In the genomic region with DNA sequence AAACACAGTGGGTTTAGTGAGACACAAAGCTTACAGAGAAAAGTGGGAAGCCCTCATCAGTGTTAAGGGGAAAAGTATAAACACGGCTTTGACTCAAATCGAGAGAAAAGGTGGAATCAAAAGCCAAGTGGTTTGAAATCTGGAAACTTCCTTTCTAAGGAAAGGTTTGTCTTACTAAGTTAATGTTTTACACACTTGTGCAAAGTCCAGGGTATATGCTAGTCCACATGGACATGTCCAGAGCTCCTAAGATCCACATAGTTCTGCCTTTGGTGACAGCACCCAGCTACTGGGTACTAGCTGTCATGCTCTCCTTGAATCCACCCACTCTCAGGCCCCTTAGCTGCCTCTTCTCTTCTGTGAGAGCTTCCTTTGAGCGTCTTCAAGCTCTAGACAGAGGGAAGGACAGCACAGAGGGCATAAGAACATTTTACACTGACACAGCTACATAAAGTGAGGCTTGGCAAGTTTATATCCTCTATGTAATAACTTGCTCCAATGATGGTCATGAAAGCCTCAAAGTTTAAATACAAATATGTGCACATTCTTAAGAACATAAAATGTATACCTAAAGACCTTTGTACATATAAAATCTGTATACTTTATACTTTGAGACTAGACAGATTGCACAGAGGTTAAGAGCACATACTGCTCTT, we compare ENCODE assay signal across 15 mouse cellular contexts. TPM values are rescaled to one million over a fixed set of nuclear protein-coding genes. Genes with fewer than 3 reads are reported as not detected.
A peak's percentile ranks its signal among the peaks of the same experiment; 100 is the strongest.
DNase-seq lines count a peak whose midpoint lies in the region; ATAC-seq lines count a peak whose summit lies in the region.
"Had no signal": no experiment of that assay in that cellular context is flagged by ENCODE, and none has a peak within 500 bp of the region (broad histone marks: within the 10 kb centered on the region; RNA-seq: fewer than 3 reads in every experiment).

No protein-coding gene starts in this region.

- no peaks in the 10 kb centered on the region for H3K27me3 ChIP-seq in heart, embryonic 13.5 days (replicated peaks)
- H3K27me3 ChIP-seq in liver, embryonic 16.5 days (ENCODE audit: control insufficient read depth, insufficient read depth, low read depth, low read length): no peaks in the 10 kb centered on the region
- H3K27me3 ChIP-seq in liver, embryonic 11.5 days (replicated peaks; ENCODE audit: control insufficient read depth, insufficient read depth, low read length): no peaks in the 10 kb centered on the region
- no peaks in the 10 kb centered on the region for H3K27me3 ChIP-seq in hindbrain, embryonic 12.5 days
- H3K27me3 ChIP-seq: forebrain, embryonic 13.5 days; liver, embryonic 13.5 days; stomach, embryonic 15.5 days had no signal

- no peaks in the 10 kb centered on the region for H3K36me3 ChIP-seq in heart, embryonic 13.5 days
- H3K36me3 ChIP-seq in liver, embryonic 16.5 days (ENCODE audit: control insufficient read depth, insufficient read depth): no peaks in the 10 kb centered on the region
- no peaks in the 10 kb centered on the region for H3K36me3 ChIP-seq in liver, embryonic 11.5 days (ENCODE audit: control insufficient read depth, insufficient read depth, low read length)
- H3K36me3 ChIP-seq in hindbrain, embryonic 12.5 days: no peaks in the 10 kb centered on the region
- H3K36me3 ChIP-seq: embryonic facial prominence, embryonic 10.5 days; liver, embryonic 13.5 days; stomach, embryonic 15.5 days had no signal

- peaks cover 45% of the 10 kb centered on the region for H3K4me1 ChIP-seq in heart, embryonic 13.5 days
- no peaks in the 10 kb centered on the region for H3K4me1 ChIP-seq in liver, embryonic 16.5 days (ENCODE audit: control insufficient read depth, low read depth, low read length)
- no peaks in the 10 kb centered on the region for H3K4me1 ChIP-seq in liver, embryonic 11.5 days (replicated peaks; ENCODE audit: control insufficient read depth, insufficient read depth, low read length)
- H3K4me1 ChIP-seq in hindbrain, embryonic 12.5 days: no peaks in the 10 kb centered on the region
- H3K4me1 ChIP-seq: embryonic facial prominence, embryonic 10.5 days; forebrain, embryonic 13.5 days; liver, embryonic 13.5 days; stomach, embryonic 15.5 days had no signal

- no peak for ATAC-seq in heart, embryonic 13.5 days (ENCODE audit: extremely low read depth, insufficient number of reproducible peaks, low FRiP score, low TSS enrichment)
- 0 out of 2 replicates have a peak, but pooled peaks have one; percentile 47 for ATAC-seq in liver, embryonic 16.5 days (ENCODE audit: low read depth)
- no peak for ATAC-seq in liver, embryonic 11.5 days (replicated peaks; ENCODE audit: low FRiP score)
- ATAC-seq in hindbrain, embryonic 12.5 days (ENCODE audit: low FRiP score): no peak
- ATAC-seq: forebrain, embryonic 13.5 days; midbrain, embryonic 16.5 days had no signal

- no peak overlapping the region for H3K9ac ChIP-seq in heart, embryonic 13.5 days
- no peak overlapping the region for H3K9ac ChIP-seq in liver, embryonic 16.5 days (ENCODE audit: low read depth, low read length)
- H3K9ac ChIP-seq in liver, embryonic 11.5 days (ENCODE audit: low read depth, low read length): no peak overlapping the region
- no peak overlapping the region for H3K9ac ChIP-seq in hindbrain, embryonic 12.5 days
- H3K9ac ChIP-seq: forebrain, embryonic 13.5 days; liver, embryonic 13.5 days; stomach, embryonic 15.5 days had no signal

- H3K4me2 ChIP-seq in heart, embryonic 13.5 days: no peak overlapping the region
- no peak overlapping the region for H3K4me2 ChIP-seq in liver, embryonic 16.5 days (ENCODE audit: low read depth, low read length)
- H3K4me2 ChIP-seq in liver, embryonic 11.5 days: no peak overlapping the region
- H3K4me2 ChIP-seq in hindbrain, embryonic 12.5 days (replicated peaks): no peak overlapping the region
- H3K4me2 ChIP-seq: forebrain, embryonic 13.5 days; liver, embryonic 13.5 days; stomach, embryonic 15.5 days had no signal

- intact Hi-C loops in heart, postnatal 14 days (cut with DNase I): loop anchor here (10.0 kb wide), 1 partner anchor 50 kb away; a partner anchor contains a TSS
- intact Hi-C loops in left cerebral cortex, postnatal 36 days (cut with DNase I): no loop called here

- 69% methylated on average over 3 of the region's 3 CpGs for WGBS in heart, embryonic 13.5 days
- 44% methylated on average over 3 of the region's 3 CpGs for WGBS in liver, embryonic 16.5 days (ENCODE audit: insufficient replicate concordance)
- 71% methylated on average over 3 of the region's 3 CpGs for WGBS in liver, embryonic 11.5 days
- 10% methylated on average over 3 of the region's 3 CpGs for WGBS in large intestine, adult 2 months
- 81% methylated on average over 3 of the region's 3 CpGs for WGBS in hindbrain, embryonic 12.5 days

- peak overlapping the region; percentile 54; the same call in 1 of the 2 replicates for H3K27ac ChIP-seq in heart, embryonic 13.5 days (replicated peaks)
- H3K27ac ChIP-seq in liver, embryonic 16.5 days (ENCODE audit: low read length): no peak overlapping the region
- H3K27ac ChIP-seq in liver, embryonic 11.5 days (ENCODE audit: low read depth, low read length): no peak overlapping the region
- H3K27ac ChIP-seq in hindbrain, embryonic 12.5 days: no peak overlapping the region
- H3K27ac ChIP-seq: embryonic facial prominence, embryonic 10.5 days; forebrain, embryonic 13.5 days; liver, embryonic 13.5 days; stomach, embryonic 15.5 days had no signal

- no peaks in the 10 kb centered on the region for H3K9me3 ChIP-seq in heart, embryonic 13.5 days
- H3K9me3 ChIP-seq in liver, embryonic 16.5 days (replicated peaks; ENCODE audit: control insufficient read depth, low read length): no peaks in the 10 kb centered on the region
- H3K9me3 ChIP-seq in liver, embryonic 11.5 days (ENCODE audit: control insufficient read depth, low read length): no peaks in the 10 kb centered on the region
- H3K9me3 ChIP-seq in hindbrain, embryonic 12.5 days (replicated peaks): no peaks in the 10 kb centered on the region
- H3K9me3 ChIP-seq: embryonic facial prominence, embryonic 10.5 days; forebrain, embryonic 13.5 days; liver, embryonic 13.5 days; stomach, embryonic 15.5 days had no signal

- DNase-seq in heart, postnatal 14 days: no peak
- no peak for DNase-seq in liver, embryonic 11.5 days (ENCODE audit: low spot score)
- peak; percentile 58 for DNase-seq in large intestine, adult 2 months (ENCODE audit: low read depth, low spot score)
- DNase-seq in left cerebral cortex, adult 8-10 months (ENCODE audit: low spot score in 2 of 2): no peak
- no peak for DNase-seq in left cerebral cortex, postnatal 36 days (ENCODE audit: low spot score in 2 of 2)
- DNase-seq: liver, embryonic 13.5 days; right cerebral cortex, adult 18-20 months; spleen, adult 18-20 months had no signal

- no peak overlapping the region for H3K4me3 ChIP-seq in heart, embryonic 13.5 days
- H3K4me3 ChIP-seq in liver, embryonic 16.5 days (ENCODE audit: low read depth, low read length): no peak overlapping the region
- no peak overlapping the region for H3K4me3 ChIP-seq in liver, embryonic 11.5 days (ENCODE audit: low read depth, low read length)
- no peak overlapping the region for H3K4me3 ChIP-seq in hindbrain, embryonic 12.5 days
- H3K4me3 ChIP-seq: embryonic facial prominence, embryonic 10.5 days; forebrain, embryonic 13.5 days; liver, embryonic 13.5 days; stomach, embryonic 15.5 days had no signal

RNA-seq across cellular contexts. Expression of a gene that starts 52.2 kb away (rescaled TPM):
- 4.0 and 4.4 TPM in 2 replicates for polyA plus RNA-seq in heart, embryonic 13.5 days (2015; fragmentation: Nextera tagmentation; extraction: Ambion mirVana)
- 10 to 100 TPM; 15.1 to 15.5 TPM for total RNA-seq in heart, postnatal 14 days (2021)
- 11.6 and 12.0 TPM in 2 replicates for polyA plus RNA-seq in liver, embryonic 16.5 days (2015; fragmentation: Nextera tagmentation; extraction: Ambion mirVana)
- 6.3 and 7.3 TPM in 2 replicates for polyA plus RNA-seq in liver, embryonic 11.5 days (2014; fragmentation: Nextera tagmentation; extraction: Ambion mirVana)
- 5.4 and 19.0 TPM in 2 replicates for polyA plus RNA-seq in large intestine, adult 2 months (2012; rRNA removed)
- 1.5 and 1.6 TPM in 2 replicates for polyA plus RNA-seq in hindbrain, embryonic 12.5 days (2016; fragmentation: Nextera tagmentation; extraction: Ambion mirVana)
- 1 to 10 TPM; 4.7 to 6.5 (median 5.6) TPM for total RNA-seq in left cerebral cortex, adult 8-10 months (2022)
- total RNA-seq in left cerebral cortex, postnatal 36 days (2021): 1 to 10 TPM; 3.1 to 3.9 TPM
